Comparison of ENCODE assay signal across 8 mouse cellular contexts in genomic region chr10:79928030-79928694, GRCm38 (mm10). TPM values are rescaled to one million over a fixed set of nuclear protein-coding genes. Genes with fewer than 3 reads are reported as not detected.
DNase-seq lines count a peak whose midpoint lies in the region; ATAC-seq and TF ChIP-seq lines count a peak whose summit lies in the region.

No protein-coding gene starts in this region.

- DNase-seq in heart, adult 11 months = peak; percentile 96
- no peak for DNase-seq in heart, postnatal 4 days
- peak; percentile 37 for DNase-seq in Muller cell, postnatal 12 days (ENCODE audit: inconsistent ontology term)
- DNase-seq in kidney, postnatal 14 days = peak; percentile 68
- DNase-seq in stomach, postnatal 0 days (ENCODE audit: low spot score) = peak; percentile 53

- TF ChIP-seq CTCF in stomach, postnatal 0 days (IDR thresholded peaks at IDR 0.05; ENCODE audit: low read depth) = no peak

- H3K9me3 ChIP-seq in forebrain, embryonic 12.5 days = no peaks in the 10 kb centered on the region
- no peaks in the 10 kb centered on the region for H3K9me3 ChIP-seq in stomach, postnatal 0 days (ENCODE audit: control insufficient read depth, low read length)

- WGBS in forebrain, embryonic 12.5 days = under 1% methylated on average over 28 of the region's 29 CpGs
- WGBS in stomach, postnatal 0 days = 1% methylated on average over 26 of the region's 29 CpGs

- TF ChIP-seq EP300 in stomach, postnatal 0 days (optimal IDR thresholded peaks at IDR 0.05) = no peak

- ATAC-seq in forebrain, embryonic 12.5 days (ENCODE audit: low FRiP score) = no peak
- ATAC-seq in megakaryocyte, adult 5-6 weeks (ENCODE audit: poor library complexity, severe bottlenecking) = peak; percentile 36
- no peak for ATAC-seq in stomach, postnatal 0 days (ENCODE audit: low FRiP score, low TSS enrichment)
- ATAC-seq in activated CD4-positive, CD25-positive, alpha-beta regulatory T cell, adult 4 months = no peak

- peaks cover 12% of the 10 kb centered on the region for H3K27me3 ChIP-seq in forebrain, embryonic 12.5 days
- no peaks in the 10 kb centered on the region for H3K27me3 ChIP-seq in stomach, postnatal 0 days (ENCODE audit: control insufficient read depth, insufficient read depth, low read length)

- H3K27ac ChIP-seq in forebrain, embryonic 12.5 days = peak overlapping the region; percentile 92
- peak overlapping the region; percentile 88 for H3K27ac ChIP-seq in stomach, postnatal 0 days (replicated peaks)

- H3K4me1 ChIP-seq in forebrain, embryonic 12.5 days = peaks cover 50% of the 10 kb centered on the region
- peaks cover 11% of the 10 kb centered on the region for H3K4me1 ChIP-seq in stomach, postnatal 0 days (replicated peaks; ENCODE audit: control insufficient read depth, insufficient read depth)

- H3K36me3 ChIP-seq in forebrain, embryonic 12.5 days (replicated peaks) = peaks cover 26% of the 10 kb centered on the region
- peaks cover 2% of the 10 kb centered on the region; the same call in 1 of the 2 replicates for H3K36me3 ChIP-seq in stomach, postnatal 0 days (ENCODE audit: control insufficient read depth, insufficient read depth, low read length)

- peak overlapping the region; percentile 89 for H3K4me2 ChIP-seq in forebrain, embryonic 12.5 days
- H3K4me2 ChIP-seq in stomach, postnatal 0 days (replicated peaks; ENCODE audit: low read depth) = peak overlapping the region; percentile 88

- H3K9ac ChIP-seq in forebrain, embryonic 12.5 days = peak overlapping the region; percentile 87
- H3K9ac ChIP-seq in stomach, postnatal 0 days (ENCODE audit: low read length) = peak overlapping the region; percentile 87

- peak overlapping the region; percentile 90 for H3K4me3 ChIP-seq in forebrain, embryonic 12.5 days (replicated peaks)
- H3K4me3 ChIP-seq in stomach, postnatal 0 days (ENCODE audit: low read depth, low read length) = peak overlapping the region; percentile 96

RNA-seq across cellular contexts. Expression of gene Arid3a, which starts 1.3 kb away (rescaled TPM):
- total RNA-seq in heart, postnatal 4 days (2021) = 1 to 10 TPM; 4.2 to 4.3 TPM
- polyA plus RNA-seq in forebrain, embryonic 12.5 days (2016; fragmentation: Nextera tagmentation; extraction: Ambion mirVana) = 4.5 and 4.7 TPM in 2 replicates
- total RNA-seq in megakaryocyte, adult 5-6 weeks (2015) = 36.7 and 38.7 TPM in 2 replicates
- total RNA-seq in megakaryocyte, adult 5-6 weeks (2017) = 59.2 and 67.8 TPM in 2 replicates
- polyA plus RNA-seq in stomach, postnatal 0 days (2015; fragmentation: Nextera tagmentation; extraction: Ambion mirVana) = 3.2 and 3.5 TPM in 2 replicates
- 1 to 10 TPM; 2.1 to 2.5 TPM for polyA plus RNA-seq in activated CD4-positive, CD25-positive, alpha-beta regulatory T cell, adult 4 months (2017; shearing (Covaris generic))

RNA-seq across cellular contexts. Expression of gene R3hdm4, which starts 7.2 kb away (rescaled TPM):
- 100 to 1,000 TPM in 1 of 2 experiments, 10 to 100 TPM in 1; 91.0 to 100 TPM for total RNA-seq in heart, postnatal 4 days (2021)
- polyA plus RNA-seq in forebrain, embryonic 12.5 days (2016; fragmentation: Nextera tagmentation; extraction: Ambion mirVana) = 162 and 173 TPM in 2 replicates
- 118 and 121 TPM in 2 replicates for total RNA-seq in megakaryocyte, adult 5-6 weeks (2015)
- 92.1 and 134 TPM in 2 replicates for total RNA-seq in megakaryocyte, adult 5-6 weeks (2017)
- 160 and 174 TPM in 2 replicates for polyA plus RNA-seq in stomach, postnatal 0 days (2015; fragmentation: Nextera tagmentation; extraction: Ambion mirVana)
- 100 to 1,000 TPM in 1 of 2 experiments, 10 to 100 TPM in 1; 92.3 to 122 TPM for polyA plus RNA-seq in activated CD4-positive, CD25-positive, alpha-beta regulatory T cell, adult 4 months (2017; shearing (Covaris generic))

RNA-seq across cellular contexts. Expression of gene Kiss1r, which starts 11.4 kb away (rescaled TPM):
- under 1 TPM; 0.25 to 0.33 TPM for total RNA-seq in heart, postnatal 4 days (2021)
- 0.96 and 1.1 TPM in 2 replicates for polyA plus RNA-seq in forebrain, embryonic 12.5 days (2016; fragmentation: Nextera tagmentation; extraction: Ambion mirVana)
- total RNA-seq in megakaryocyte, adult 5-6 weeks (2015) = 0.18 and 0.29 TPM in 2 replicates
- total RNA-seq in megakaryocyte, adult 5-6 weeks (2017) = 0.26 and 0.77 TPM in 2 replicates
- polyA plus RNA-seq in stomach, postnatal 0 days (2015; fragmentation: Nextera tagmentation; extraction: Ambion mirVana) = 0.79 and 0.99 TPM in 2 replicates
- polyA plus RNA-seq in activated CD4-positive, CD25-positive, alpha-beta regulatory T cell, adult 4 months (2017; shearing (Covaris generic)) = under 1 TPM in 1 of 2 experiments, not detected in 1; 0.22 TPM

RNA-seq across cellular contexts. Expression of gene Gm26602, which starts 17.5 kb away (rescaled TPM):
- total RNA-seq in heart, postnatal 4 days (2021) = not detected
- polyA plus RNA-seq in forebrain, embryonic 12.5 days (2016; fragmentation: Nextera tagmentation; extraction: Ambion mirVana) = 35.1 and 53.2 TPM in 2 replicates
- not detected in 2 replicates for total RNA-seq in megakaryocyte, adult 5-6 weeks (2015)
- total RNA-seq in megakaryocyte, adult 5-6 weeks (2017) = not detected in 2 replicates
- 8.9 and 18.0 TPM in 2 replicates for polyA plus RNA-seq in stomach, postnatal 0 days (2015; fragmentation: Nextera tagmentation; extraction: Ambion mirVana)
- polyA plus RNA-seq in activated CD4-positive, CD25-positive, alpha-beta regulatory T cell, adult 4 months (2017; shearing (Covaris generic)) = not detected

RNA-seq across cellular contexts. Expression of gene Med16, which starts 19.4 kb away (rescaled TPM):
- total RNA-seq in heart, postnatal 4 days (2021) = 10 to 100 TPM; 67.1 to 68.2 TPM
- 59.9 and 62.3 TPM in 2 replicates for polyA plus RNA-seq in forebrain, embryonic 12.5 days (2016; fragmentation: Nextera tagmentation; extraction: Ambion mirVana)
- 12.0 and 13.6 TPM in 2 replicates for total RNA-seq in megakaryocyte, adult 5-6 weeks (2015)
- total RNA-seq in megakaryocyte, adult 5-6 weeks (2017) = 17.5 and 18.0 TPM in 2 replicates
- 25.6 and 29.7 TPM in 2 replicates for polyA plus RNA-seq in stomach, postnatal 0 days (2015; fragmentation: Nextera tagmentation; extraction: Ambion mirVana)
- polyA plus RNA-seq in activated CD4-positive, CD25-positive, alpha-beta regulatory T cell, adult 4 months (2017; shearing (Covaris generic)) = 10 to 100 TPM in 1 of 2 experiments, 1 to 10 TPM in 1; 6.7 to 10.5 TPM
